Mouse (Mus musculus): ENCODE results near the gene Hand1.

DNA sequence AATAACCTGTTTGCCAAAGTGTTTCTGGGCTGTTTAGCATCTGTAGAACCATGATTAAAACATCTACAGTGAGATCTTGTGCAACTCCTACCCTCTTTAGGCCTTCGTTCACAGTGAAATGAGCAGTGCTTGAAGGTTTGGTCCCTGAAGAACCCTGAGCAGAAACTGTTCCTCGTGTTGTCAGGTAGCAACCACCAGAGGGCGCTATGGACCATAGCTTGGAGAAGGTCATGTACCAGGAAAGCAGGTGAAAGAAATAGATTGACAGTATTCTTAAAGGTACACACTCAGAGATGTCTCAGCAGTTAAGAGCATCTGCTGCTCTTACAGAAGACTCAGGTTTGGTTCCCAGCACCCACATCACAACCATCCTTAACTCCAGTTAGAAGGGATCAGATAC is 44.7 kb downstream of the Hand1 start:
- TF ChIP-seq HCFC1 (IDR thresholded peaks at IDR 0.05; ENCODE audit: borderline replicate concordance, insufficient read depth, low read length), result no peak
- no peak for TF ChIP-seq ZNF384 (IDR thresholded peaks at IDR 0.05; ENCODE audit: low read depth, low read length)
- no peak for TF ChIP-seq MAFK (IDR thresholded peaks at IDR 0.05; ENCODE audit: insufficient read depth, low read depth, low read length)

Measured in ES-E14 (cell line).